Mouse (Mus musculus): ENCODE data around the gene Cecr2. TPM values are rescaled to one million over a fixed set of nuclear protein-coding genes. Genes with fewer than 3 reads are reported as not detected.
"Not testable (repeated sequence)": the region's sequence is repeated elsewhere in the genome, so short reads cannot be mapped to it uniquely, and the experiment has no call there.

Gene Cecr2
- polyA plus RNA-seq, 1 experiment = 2.5 TPM

DNA sequence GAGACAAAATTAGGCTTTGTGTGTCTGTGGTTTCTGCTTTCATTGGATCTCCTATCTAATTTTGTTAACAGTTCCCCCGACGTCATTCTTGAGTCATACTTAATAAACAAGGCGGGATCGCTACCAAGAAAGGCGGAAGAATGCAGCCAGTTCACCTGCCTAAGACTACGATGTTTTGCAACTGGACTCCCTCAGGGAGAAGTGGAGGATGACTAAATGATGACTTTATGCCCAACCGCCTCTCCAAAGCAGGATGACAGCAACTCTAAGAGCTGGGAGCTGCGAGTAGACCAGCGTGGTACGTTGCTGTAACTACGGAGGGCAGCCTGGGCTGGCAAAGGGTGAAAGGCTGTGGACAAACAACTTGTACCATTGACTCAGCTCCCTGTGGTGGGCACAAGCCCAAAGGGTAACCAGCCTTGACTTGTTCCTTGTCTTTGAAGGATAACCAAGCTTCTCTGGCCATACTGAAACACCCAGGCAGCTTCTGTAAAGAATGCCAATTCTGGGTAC, 24.2 kb upstream of the Cecr2 start:
- Histone ChIP-seq H3K4me1 (ENCODE audit: control insufficient read depth, insufficient read depth, low read length) (no peaks in the 10 kb centered on the region), H3K27ac (ENCODE audit: insufficient read depth, low read length) (no peak overlapping the region), H3K4me3 (ENCODE audit: insufficient read depth, low read length) (no peak overlapping the region)
- TF ChIP-seq CTCF (IDR thresholded peaks at IDR 0.05; ENCODE audit: extremely low read depth, insufficient read depth, low read length) = no peak
- TF ChIP-seq POLR2A (IDR thresholded peaks at IDR 0.05; ENCODE audit: extremely low read depth, insufficient read depth, low read length) = no peak

- H3K27ac ChIP-seq (ENCODE audit: insufficient read depth, low read length) = no peak overlapping the region
- TF ChIP-seq POLR2A (IDR thresholded peaks at IDR 0.05; ENCODE audit: extremely low read depth, insufficient read depth, low read length) = no peak
- no peak for TF ChIP-seq CTCF (IDR thresholded peaks at IDR 0.05; ENCODE audit: extremely low read depth, insufficient read depth, low read length)
- no peak overlapping the region for H3K4me3 ChIP-seq (ENCODE audit: insufficient read depth, low read length)
- H3K4me1 ChIP-seq (ENCODE audit: control insufficient read depth, insufficient read depth, low read length) = no peaks in the 10 kb centered on the region
These were observed 22.4 kb upstream of the Cecr2 start for GRCm38 (mm10) chr6:120643776-120644175.

DNA sequence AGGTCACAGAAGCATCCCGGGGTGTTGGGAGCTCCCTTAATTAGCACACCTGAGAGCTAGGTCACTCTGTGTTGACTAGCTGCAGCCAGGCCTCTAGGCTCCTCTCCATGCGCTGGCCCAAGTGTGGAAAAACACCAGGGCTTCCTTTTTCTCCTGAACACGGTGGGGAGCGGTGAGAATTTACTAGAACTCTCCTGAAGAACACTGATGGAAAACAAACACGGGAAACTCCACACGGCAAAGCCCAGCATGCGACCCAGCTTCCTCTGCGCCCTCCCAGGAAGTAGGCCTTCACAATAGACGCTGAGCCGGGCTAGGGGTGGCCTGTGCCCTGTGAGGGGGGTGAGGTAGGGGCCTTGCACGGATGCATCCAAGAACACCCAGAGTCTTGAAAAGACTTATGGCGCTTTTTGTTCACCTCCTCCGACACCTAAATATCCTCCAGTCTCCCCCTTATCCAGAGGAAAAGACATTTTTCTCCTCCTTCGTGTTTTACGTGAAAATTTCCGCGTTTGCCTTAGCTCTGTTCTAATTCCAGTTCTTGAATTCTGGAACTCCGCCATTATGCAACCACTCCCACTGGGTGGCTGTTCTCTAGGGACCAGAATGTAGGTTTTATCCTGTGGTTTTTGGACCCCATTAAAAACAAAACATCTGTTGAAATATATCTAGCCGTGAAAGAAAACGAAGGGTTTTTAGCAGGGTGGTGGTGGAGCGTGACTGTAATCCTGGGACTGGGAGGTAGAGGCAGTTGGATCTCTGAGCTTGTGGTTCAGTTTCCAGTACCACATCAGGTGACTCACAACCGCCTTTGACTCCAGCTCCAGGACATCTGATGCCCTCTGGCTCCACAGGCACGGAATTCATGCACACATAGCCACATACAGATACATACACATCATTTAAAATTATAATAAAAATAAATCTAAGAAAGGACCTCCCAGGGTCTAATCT, 21.5 kb upstream of the Cecr2 start:
- Histone ChIP-seq H3K4me3 (ENCODE audit: insufficient read depth, low read length) (no peak overlapping the region), H3K4me1 (ENCODE audit: control insufficient read depth, insufficient read depth, low read length) (no peaks in the 10 kb centered on the region), H3K27ac (ENCODE audit: insufficient read depth, low read length) (peak overlapping the region; percentile 62; the same call in 1 of the 2 replicates)
- TF ChIP-seq CTCF (IDR thresholded peaks at IDR 0.05; ENCODE audit: extremely low read depth, insufficient read depth, low read length) = no peak

GRCm38 (mm10) chr6:120647246-120648028, 18.7 kb upstream of the Cecr2 start:
- not testable (repeated sequence) for H3K4me3 ChIP-seq (ENCODE audit: insufficient read depth, low read length); H3K27ac ChIP-seq (ENCODE audit: insufficient read depth, low read length)

DNA sequence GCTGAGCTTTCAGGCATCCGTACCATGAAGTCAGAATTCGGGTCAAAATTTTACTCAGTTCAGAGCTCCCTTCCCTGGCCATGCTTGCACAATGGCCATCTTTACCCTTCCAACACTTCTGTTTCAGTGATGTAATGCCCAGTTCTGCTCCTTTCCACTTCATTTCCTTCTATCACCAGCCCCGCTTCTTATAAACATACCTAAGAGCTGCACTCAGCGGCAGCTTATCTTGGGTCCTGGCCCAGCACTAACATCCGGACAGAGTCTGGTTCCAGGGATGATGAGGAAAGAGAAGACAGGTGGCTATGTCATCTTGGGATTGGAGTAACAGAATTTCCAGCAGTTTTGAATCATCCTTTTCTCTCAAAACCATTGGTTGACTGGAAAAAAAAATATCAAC, 18.0 kb upstream of the Cecr2 start:
- Histone ChIP-seq H3K4me3 (ENCODE audit: insufficient read depth, low read length) (no peak overlapping the region), H3K27ac (ENCODE audit: insufficient read depth, low read length) (no peak overlapping the region), H3K4me1 (ENCODE audit: control insufficient read depth, insufficient read depth, low read length) (no peaks in the 10 kb centered on the region)
- TF ChIP-seq POLR2A (IDR thresholded peaks at IDR 0.05; ENCODE audit: extremely low read depth, insufficient read depth, low read length) (no peak), CTCF (IDR thresholded peaks at IDR 0.05; ENCODE audit: extremely low read depth, insufficient read depth, low read length) (no peak)

More at GRCm38 (mm10) chr6:120647246-120648028, 18.7 kb upstream of the Cecr2 start:
- not testable (repeated sequence) for H3K4me1 ChIP-seq (ENCODE audit: control insufficient read depth, insufficient read depth, low read length)

GRCm38 (mm10) chr6:120652666-120653065, 13.5 kb upstream of the Cecr2 start:
- no peaks in the 10 kb centered on the region for H3K4me1 ChIP-seq (ENCODE audit: control insufficient read depth, insufficient read depth, low read length)

GRCm38 (mm10) chr6:120655702-120656101, 10.5 kb upstream of the Cecr2 start:
- TF ChIP-seq POLR2A (IDR thresholded peaks at IDR 0.05; ENCODE audit: extremely low read depth, insufficient read depth, low read length) = no peak
- no peak for TF ChIP-seq CTCF (IDR thresholded peaks at IDR 0.05; ENCODE audit: extremely low read depth, insufficient read depth, low read length)
- H3K4me3 ChIP-seq (ENCODE audit: insufficient read depth, low read length) = no peak overlapping the region
- H3K27ac ChIP-seq (ENCODE audit: insufficient read depth, low read length) = no peak overlapping the region
- H3K4me1 ChIP-seq (ENCODE audit: control insufficient read depth, insufficient read depth, low read length) = no peaks in the 10 kb centered on the region

More at GRCm38 (mm10) chr6:120652666-120653065, 13.5 kb upstream of the Cecr2 start:
- no peak overlapping the region for H3K4me3 ChIP-seq (ENCODE audit: insufficient read depth, low read length)
- no peak for TF ChIP-seq POLR2A (IDR thresholded peaks at IDR 0.05; ENCODE audit: extremely low read depth, insufficient read depth, low read length)
- no peak for TF ChIP-seq CTCF (IDR thresholded peaks at IDR 0.05; ENCODE audit: extremely low read depth, insufficient read depth, low read length)
- H3K27ac ChIP-seq (ENCODE audit: insufficient read depth, low read length) = no peak overlapping the region

GRCm38 (mm10) chr6:120658848-120659247, 7.3 kb upstream of the Cecr2 start:
- TF ChIP-seq CTCF (IDR thresholded peaks at IDR 0.05; ENCODE audit: extremely low read depth, insufficient read depth, low read length) (no peak), POLR2A (IDR thresholded peaks at IDR 0.05; ENCODE audit: extremely low read depth, insufficient read depth, low read length) (no peak)
- Histone ChIP-seq H3K27ac (ENCODE audit: insufficient read depth, low read length) (no peak overlapping the region), H3K4me1 (ENCODE audit: control insufficient read depth, insufficient read depth, low read length) (no peaks in the 10 kb centered on the region), H3K4me3 (ENCODE audit: insufficient read depth, low read length) (no peak overlapping the region)

- TF ChIP-seq POLR2A (IDR thresholded peaks at IDR 0.05; ENCODE audit: extremely low read depth, insufficient read depth, low read length) = no peak
- TF ChIP-seq CTCF (IDR thresholded peaks at IDR 0.05; ENCODE audit: extremely low read depth, insufficient read depth, low read length) = no peak
- Histone ChIP-seq H3K27ac (ENCODE audit: insufficient read depth, low read length) (no peak overlapping the region), H3K4me1 (ENCODE audit: control insufficient read depth, insufficient read depth, low read length) (no peaks in the 10 kb centered on the region), H3K4me3 (ENCODE audit: insufficient read depth, low read length) (peak overlapping the region; percentile 51)
These were observed 754 bp upstream of the Cecr2 start for GRCm38 (mm10) chr6:120665415-120665815.

Measured in cortical plate, adult 2 months (tissue).